Mouse (Mus musculus) heart, embryonic 12.5 days (tissue): ENCODE results near the gene Rnf31. TPM values are rescaled to one million over a fixed set of nuclear protein-coding genes. Genes with fewer than 3 reads are reported as not detected.

Experiments
- ATAC-seq: fragments of 200-750 bp; cut with Nextera tagmentation; 2 replicates; pipeline ENCODE4 v1.8.0; 2017; ENCODE audit warnings: moderate TSS enrichment, moderate library complexity; ENCODE audit not compliant: insufficient number of reproducible peaks, low FRiP score
- H3K27ac ChIP-seq: fragments of 300-500 bp; sonication (generic); 2 replicates; pipeline ENCODE4 v1.5.1; 2016; ENCODE audit warnings: mild to moderate bottlenecking, moderate library complexity; ENCODE audit not compliant: poor library complexity, severe bottlenecking
- H3K27me3 ChIP-seq: fragments of 300-500 bp; sonication (generic); replicated peaks from 2 replicates; pipeline ENCODE4 v1.6.1; 2016; ENCODE audit warnings: mild to moderate bottlenecking, moderate library complexity
- H3K36me3 ChIP-seq: fragments of 300-500 bp; sonication (generic); 2 replicates; pipeline ENCODE4 v1.6.1; 2016; ENCODE audit warnings: mild to moderate bottlenecking, moderate library complexity
- H3K4me1 ChIP-seq: fragments of 300-500 bp; sonication (generic); replicated peaks from 2 replicates; pipeline ENCODE4 v1.6.1; 2016; ENCODE audit warnings: mild to moderate bottlenecking
- H3K4me2 ChIP-seq: fragments of 300-500 bp; sonication (generic); 2 replicates; pipeline ENCODE4 v1.6.1; 2016; ENCODE audit warnings: mild to moderate bottlenecking, moderate library complexity
- H3K4me3 ChIP-seq: fragments of 300-500 bp; sonication (generic); 2 replicates; pipeline ENCODE4 v1.5.1; 2016; ENCODE audit warnings: mild to moderate bottlenecking
- H3K9ac ChIP-seq: fragments of 300-500 bp; sonication (generic); 2 replicates; pipeline ENCODE4 v1.6.1; 2016; ENCODE audit warnings: mild to moderate bottlenecking, moderate library complexity
- H3K9me3 ChIP-seq: fragments of 300-500 bp; sonication (generic); replicated peaks from 2 replicates; pipeline ENCODE4 v1.6.1; 2016; ENCODE audit warnings: mild to moderate bottlenecking, moderate library complexity
- WGBS: fragments of 180-500 bp; shearing (Covaris S2); methylation state at CpG from one replicate; pipeline ENCODE4 v1.1.7; 2016; 5-methylcytosine and 5-hydroxymethylcytosine counted together
- polyA plus RNA-seq: library from polyadenylated mRNA; unstranded; fragments of >200 nt; fragmentation: Nextera tagmentation; extraction: Ambion mirVana; gene quantifications from 2 replicates; pipeline ENCODE4 v1.2.1, GENCODE M21; 2016

Rnf31 gene
- polyA plus RNA-seq, result 16.4 and 16.8 TPM in 2 replicates

DNA sequence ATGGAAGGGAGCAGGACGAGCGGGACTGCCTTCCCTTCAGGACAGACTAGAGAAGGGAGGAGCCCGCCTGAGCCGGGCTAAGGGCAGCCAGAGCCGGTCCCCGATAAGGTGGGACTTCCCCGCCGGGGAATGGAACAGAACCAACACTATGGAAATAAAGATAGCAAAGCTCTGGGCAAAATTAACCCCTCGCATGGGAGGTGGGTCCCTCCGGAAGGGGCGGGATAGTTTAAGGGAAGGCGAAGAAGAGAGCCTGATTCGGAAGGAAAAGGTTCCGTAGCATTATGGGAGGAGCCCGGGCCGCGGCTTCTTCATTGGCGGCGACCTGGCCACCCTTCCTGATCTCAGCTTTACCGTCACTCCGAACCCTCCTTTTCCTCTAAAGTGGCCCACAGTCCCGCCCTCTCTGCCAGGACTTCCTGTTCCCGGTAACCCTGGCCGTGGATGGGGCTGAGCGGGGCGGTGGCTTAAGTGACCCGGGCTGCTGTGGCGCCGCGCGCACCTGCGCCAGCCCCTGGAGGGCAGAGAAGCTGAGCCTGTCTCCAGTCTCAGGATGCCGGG, at the start of gene Rnf31:
Gene Rnf31, plus strand, starts transcription at position 378 of the 561 bp plus-strand sequence.
- Histone ChIP-seq H3K27ac (peak within 1 kb of the TSS; percentile 98), H3K4me3 (peak within 1 kb of the TSS; percentile 98), H3K9ac (peak within 1 kb of the TSS; percentile 95), H3K27me3 (no peaks in the 10 kb centered on the region), H3K9me3 (no peaks in the 10 kb centered on the region), H3K4me2 (peak within 1 kb of the TSS; percentile 95), H3K4me1 (peaks cover 25% of the 10 kb centered on the region), H3K36me3 (peaks cover 41% of the 10 kb centered on the region)
- peak; percentile 90 for ATAC-seq
- WGBS, result under 1% methylated on average over 33 of the region's 33 CpGs

DNA sequence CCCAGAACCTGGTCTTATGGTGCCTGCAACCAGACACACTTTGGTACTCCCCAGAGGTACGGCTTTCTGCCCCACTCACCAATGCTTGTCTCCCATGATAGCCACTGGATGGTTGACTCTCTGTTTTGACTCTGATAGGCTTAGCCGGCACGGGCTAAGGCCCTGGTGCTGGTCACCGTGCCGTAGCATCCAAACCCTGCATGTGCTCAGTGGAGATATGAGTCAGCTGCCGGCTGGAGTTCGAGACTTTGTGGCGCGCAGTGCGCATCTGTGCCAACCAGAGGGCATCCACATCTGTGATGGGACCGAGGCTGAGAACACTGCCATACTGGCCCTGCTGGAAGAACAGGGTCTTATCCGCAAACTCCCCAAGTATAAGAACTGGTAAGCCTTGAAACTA, 49.2 kb upstream of the Rnf31 start:
- H3K27ac ChIP-seq, result no peak overlapping the region
- no peak overlapping the region for H3K9ac ChIP-seq
- H3K36me3 ChIP-seq, result peaks cover 48% of the 10 kb centered on the region
- no peak overlapping the region for H3K4me2 ChIP-seq
- no peak for ATAC-seq
- WGBS, result 93% methylated on average over 12 of the region's 12 CpGs
- H3K4me3 ChIP-seq, result no peak overlapping the region
- H3K4me1 ChIP-seq, result peaks cover 17% of the 10 kb centered on the region
- no peaks in the 10 kb centered on the region for H3K9me3 ChIP-seq
- H3K27me3 ChIP-seq, result no peaks in the 10 kb centered on the region

DNA sequence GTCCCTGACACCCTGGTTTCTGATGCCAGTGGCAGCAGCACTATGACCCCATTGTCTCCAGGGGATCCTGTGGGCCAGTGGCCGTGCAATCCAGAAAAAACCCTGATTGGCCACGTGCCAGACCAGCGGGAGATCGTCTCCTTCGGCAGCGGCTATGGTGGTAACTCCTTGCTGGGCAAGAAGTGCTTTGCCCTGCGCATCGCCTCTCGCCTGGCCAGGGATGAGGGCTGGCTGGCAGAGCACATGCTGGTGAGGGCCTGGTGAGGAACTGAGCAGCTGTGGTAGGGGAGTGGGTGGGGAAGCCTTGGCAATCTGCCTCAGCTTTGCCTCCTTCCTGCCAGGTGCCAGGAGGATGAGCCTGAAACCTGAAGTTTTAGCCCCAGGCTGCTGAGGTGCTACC, 47.2 kb upstream of the Rnf31 start:
- WGBS, result 83% methylated on average over 9 of the region's 9 CpGs

DNA sequence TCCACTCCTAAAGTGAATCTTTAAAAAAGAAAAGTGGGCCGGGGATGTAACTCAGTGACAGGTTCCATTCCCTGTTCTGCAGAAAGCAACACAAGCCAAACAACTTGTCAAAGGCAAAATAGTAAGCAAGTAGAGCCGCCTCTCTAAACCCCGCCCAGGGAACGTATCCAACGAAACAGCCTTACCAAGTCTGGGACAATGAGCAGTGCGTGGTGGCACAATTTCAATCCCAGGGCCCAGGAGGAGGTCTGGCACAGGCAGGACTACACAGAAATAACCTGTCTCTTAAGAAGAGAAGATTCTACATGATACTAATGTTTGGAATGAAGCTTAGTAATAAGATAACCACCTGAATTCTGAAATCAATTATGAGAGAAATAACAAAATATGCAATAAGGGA, 41.3 kb upstream of the Rnf31 start:
- WGBS, result 84% methylated on average over 6 of the region's 6 CpGs
- Histone ChIP-seq H3K9me3 (no peaks in the 10 kb centered on the region), H3K4me1 (no peaks in the 10 kb centered on the region), H3K36me3 (peaks cover 49% of the 10 kb centered on the region), H3K4me2 (no peak overlapping the region), H3K9ac (no peak overlapping the region), H3K27me3 (no peaks in the 10 kb centered on the region), H3K27ac (no peak overlapping the region), H3K4me3 (no peak overlapping the region)
- ATAC-seq, result no peak

More for the DNA sequence above, 47.2 kb upstream of the Rnf31 start:
- peaks cover 68% of the 10 kb centered on the region for H3K36me3 ChIP-seq
- no peaks in the 10 kb centered on the region for H3K27me3 ChIP-seq
- H3K4me3 ChIP-seq, result no peak overlapping the region
- H3K4me2 ChIP-seq, result no peak overlapping the region
- ATAC-seq, result no peak
- no peak overlapping the region for H3K9ac ChIP-seq
- no peak overlapping the region for H3K27ac ChIP-seq
- H3K4me1 ChIP-seq, result peaks cover 17% of the 10 kb centered on the region
- H3K9me3 ChIP-seq, result no peaks in the 10 kb centered on the region

DNA sequence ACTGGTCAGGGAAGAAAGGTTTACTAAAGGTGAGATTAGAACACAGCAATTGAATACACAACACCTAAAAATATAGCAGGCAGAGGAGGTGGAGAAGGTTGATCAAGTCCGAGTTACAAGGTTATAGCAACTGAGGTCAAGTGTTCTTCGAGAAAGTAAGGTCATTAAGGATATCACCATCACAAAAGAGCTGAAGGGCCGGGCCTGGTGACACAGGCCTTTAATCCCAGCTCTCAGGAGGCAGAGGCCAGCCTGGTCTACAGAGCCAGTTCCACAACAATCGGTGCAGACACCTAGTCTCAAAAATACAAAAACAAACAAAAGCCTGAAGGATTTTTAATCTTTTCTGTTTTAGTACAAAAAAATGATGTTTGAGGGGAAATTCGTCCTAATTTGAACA, 40.2 kb upstream of the Rnf31 start:
- WGBS, result 66% methylated on average over 5 of the region's 5 CpGs
- no peak overlapping the region for H3K4me2 ChIP-seq
- H3K4me3 ChIP-seq, result no peak overlapping the region
- H3K4me1 ChIP-seq, result no peaks in the 10 kb centered on the region
- no peaks in the 10 kb centered on the region for H3K9me3 ChIP-seq
- no peaks in the 10 kb centered on the region for H3K27me3 ChIP-seq
- H3K9ac ChIP-seq, result no peak overlapping the region
- H3K36me3 ChIP-seq, result peaks cover 38% of the 10 kb centered on the region
- H3K27ac ChIP-seq, result no peak overlapping the region
- no peak for ATAC-seq

DNA sequence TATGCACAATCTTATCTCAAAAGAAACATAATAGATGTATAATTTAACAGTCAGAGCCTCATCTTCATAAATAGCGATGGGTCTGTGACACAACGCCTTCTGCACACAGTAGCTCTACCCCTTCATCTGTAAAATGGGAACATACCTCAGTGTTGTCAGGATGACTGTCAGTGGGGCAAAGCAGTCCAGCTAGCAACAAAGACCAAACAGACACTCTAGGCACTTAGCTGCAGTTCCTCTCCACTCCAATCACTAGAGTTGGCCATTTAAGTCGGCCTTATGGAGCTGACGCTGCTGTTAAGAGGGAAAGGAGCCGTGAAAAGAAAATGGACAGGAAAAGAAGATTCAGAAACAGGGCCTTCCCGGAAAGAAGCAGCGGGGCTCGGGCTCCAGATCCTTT, 39.7 kb upstream of the Rnf31 start:
- WGBS, result 89% methylated on average over 8 of the region's 8 CpGs
- Histone ChIP-seq H3K4me2 (no peak overlapping the region), H3K9ac (no peak overlapping the region), H3K9me3 (no peaks in the 10 kb centered on the region), H3K4me1 (peaks cover 2% of the 10 kb centered on the region; the same call in 1 of the 2 replicates), H3K27ac (no peak overlapping the region), H3K27me3 (no peaks in the 10 kb centered on the region), H3K36me3 (peaks cover 35% of the 10 kb centered on the region), H3K4me3 (no peak overlapping the region)
- no peak for ATAC-seq

DNA sequence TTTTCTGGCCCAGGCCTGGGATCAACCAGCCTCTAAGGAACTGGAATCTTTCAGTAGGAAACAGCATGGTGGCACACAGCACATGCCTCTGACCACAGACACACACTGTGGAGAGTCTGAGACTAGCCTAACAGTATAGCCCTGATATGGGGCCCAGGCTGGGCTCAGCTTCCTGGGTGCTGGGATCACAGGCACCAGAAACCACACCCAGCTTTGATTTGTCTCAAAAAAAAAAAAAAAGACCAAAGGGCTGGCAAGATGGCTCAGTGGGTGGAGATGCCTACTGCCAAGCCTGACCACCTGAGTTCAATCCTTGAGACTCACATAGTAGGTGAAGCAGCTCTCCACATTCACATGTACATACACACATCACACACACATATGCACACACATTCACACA, 36.9 kb upstream of the Rnf31 start:
- H3K9me3 ChIP-seq, result no peaks in the 10 kb centered on the region
- H3K9ac ChIP-seq, result no peak overlapping the region
- no peak overlapping the region for H3K27ac ChIP-seq
- H3K4me3 ChIP-seq, result no peak overlapping the region
- no peaks in the 10 kb centered on the region for H3K27me3 ChIP-seq
- H3K4me1 ChIP-seq, result peaks cover 6% of the 10 kb centered on the region; the same call in 1 of the 2 replicates
- peaks cover 7% of the 10 kb centered on the region for H3K36me3 ChIP-seq
- no peak overlapping the region for H3K4me2 ChIP-seq
- ATAC-seq, result no peak

DNA sequence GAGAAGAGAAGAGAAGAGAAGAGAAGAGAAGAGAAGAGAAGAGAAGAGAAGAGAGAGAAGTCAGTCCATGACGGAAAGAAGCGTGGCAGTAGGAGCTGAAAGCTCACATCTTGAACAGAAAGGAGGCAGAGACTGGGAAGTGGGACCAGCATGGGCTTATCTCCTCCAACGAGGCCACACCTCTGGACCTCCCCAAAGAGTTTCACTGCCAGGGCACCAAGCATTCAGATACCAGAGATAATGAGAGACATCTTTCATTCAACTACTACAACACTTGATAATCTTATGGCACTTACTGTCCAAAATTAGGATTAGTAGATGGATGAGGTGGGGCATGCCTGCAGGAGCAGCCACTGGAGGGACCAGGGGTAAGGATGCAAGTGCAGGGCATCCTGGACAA, 35.7 kb upstream of the Rnf31 start:
- H3K4me3 ChIP-seq, result no peak overlapping the region
- no peaks in the 10 kb centered on the region for H3K9me3 ChIP-seq
- WGBS, result 58% methylated on average over 3 of the region's 3 CpGs
- no peaks in the 10 kb centered on the region for H3K27me3 ChIP-seq
- ATAC-seq, result no peak
- no peak overlapping the region for H3K9ac ChIP-seq
- H3K36me3 ChIP-seq, result no peaks in the 10 kb centered on the region
- no peak overlapping the region for H3K27ac ChIP-seq
- H3K4me1 ChIP-seq, result peaks cover 6% of the 10 kb centered on the region; the same call in 1 of the 2 replicates
- H3K4me2 ChIP-seq, result no peak overlapping the region

DNA sequence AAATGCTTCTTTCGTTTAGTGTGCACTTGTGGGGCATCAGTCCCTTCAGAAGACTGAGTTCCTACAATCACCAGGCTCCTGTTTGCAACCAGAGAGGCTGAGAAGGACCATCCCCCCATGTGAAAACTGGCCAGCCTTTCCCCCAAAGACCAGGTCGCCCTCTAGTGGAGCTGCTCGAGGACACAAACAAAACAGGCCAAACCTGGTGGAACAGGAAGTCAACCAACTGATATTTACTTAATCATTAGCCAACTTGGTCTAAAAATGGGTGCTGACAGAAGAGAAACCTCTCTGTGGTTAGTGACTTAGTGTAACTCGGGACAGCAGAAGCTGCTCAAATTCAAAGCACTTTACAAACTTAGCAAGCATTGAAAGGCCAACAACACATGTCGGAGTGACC, 34.5 kb upstream of the Rnf31 start:
- Histone ChIP-seq H3K4me3 (no peak overlapping the region), H3K4me1 (peaks cover 17% of the 10 kb centered on the region), H3K27ac (no peak overlapping the region), H3K27me3 (no peaks in the 10 kb centered on the region), H3K36me3 (no peaks in the 10 kb centered on the region), H3K4me2 (no peak overlapping the region), H3K9me3 (no peaks in the 10 kb centered on the region), H3K9ac (no peak overlapping the region)
- WGBS, result 25% methylated on average over 5 of the region's 5 CpGs
- no peak for ATAC-seq

DNA sequence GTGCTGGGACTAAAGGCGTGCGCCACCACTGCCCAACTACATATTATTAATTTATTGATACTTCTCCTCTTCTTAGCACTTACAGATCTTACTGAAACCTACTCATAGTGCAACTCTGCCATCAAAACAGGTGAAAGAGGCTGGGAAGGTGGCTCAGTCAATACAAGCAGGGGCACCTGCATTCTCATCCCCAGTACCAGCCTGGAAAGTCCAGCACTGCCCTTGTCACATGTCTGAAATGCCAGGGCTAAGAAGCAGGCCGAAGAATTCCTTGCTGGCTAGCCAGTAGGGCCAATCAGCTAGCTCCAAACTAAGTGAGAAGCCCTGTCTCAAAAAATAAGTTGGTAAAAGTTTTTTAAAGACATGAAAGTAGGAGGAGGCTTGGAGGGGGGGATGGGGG, 33.9 kb upstream of the Rnf31 start:
- Histone ChIP-seq H3K4me3 (no peak overlapping the region), H3K27ac (no peak overlapping the region), H3K9ac (no peak overlapping the region), H3K4me2 (no peak overlapping the region), H3K27me3 (no peaks in the 10 kb centered on the region), H3K4me1 (peaks cover 20% of the 10 kb centered on the region), H3K9me3 (no peaks in the 10 kb centered on the region), H3K36me3 (peaks cover under 1% of the 10 kb centered on the region; the same call in 1 of the 2 replicates)
- 84% methylated on average over 3 of the region's 3 CpGs for WGBS
- no peak for ATAC-seq

DNA sequence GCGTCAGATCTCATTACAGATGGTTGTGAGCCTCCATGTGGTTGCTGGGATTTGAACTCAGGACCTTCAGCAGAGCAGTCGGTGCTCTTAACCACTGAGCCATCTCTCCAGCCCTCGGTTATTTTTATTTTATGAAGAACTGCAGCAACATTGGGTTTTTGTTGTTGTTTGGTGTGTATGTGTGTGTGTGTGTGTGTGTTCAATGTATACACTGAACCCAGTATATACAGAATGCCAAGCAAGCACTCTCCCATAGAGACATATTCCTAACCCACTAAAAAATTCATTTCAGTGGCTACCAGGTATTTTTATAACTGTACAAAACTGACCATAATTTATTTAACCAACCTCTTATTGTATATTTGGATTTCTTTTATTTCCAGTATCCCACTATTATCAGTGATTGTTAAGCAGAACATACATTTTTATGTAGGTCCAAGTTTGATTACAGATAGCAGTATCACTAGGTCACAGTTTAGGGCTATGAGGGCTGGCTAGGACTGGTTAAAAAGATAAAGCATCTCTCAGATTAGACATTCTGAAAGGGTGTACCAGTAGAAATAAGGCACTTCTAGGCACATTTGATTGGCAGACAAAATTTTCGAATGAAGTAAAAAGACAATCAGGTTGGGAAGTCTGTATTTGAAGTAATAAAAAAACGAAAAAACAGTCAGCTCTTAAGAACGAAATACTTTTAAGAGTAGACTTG, 32.6 kb upstream of the Rnf31 start:
- H3K4me2 ChIP-seq, result no peak overlapping the region
- ATAC-seq, result no peak
- no peaks in the 10 kb centered on the region for H3K9me3 ChIP-seq
- peaks cover 13% of the 10 kb centered on the region for H3K36me3 ChIP-seq
- H3K4me3 ChIP-seq, result no peak overlapping the region
- peaks cover 20% of the 10 kb centered on the region for H3K4me1 ChIP-seq
- H3K27ac ChIP-seq, result no peak overlapping the region
- 50% methylated on average over 6 of the region's 6 CpGs for WGBS
- H3K27me3 ChIP-seq, result no peaks in the 10 kb centered on the region
- no peak overlapping the region for H3K9ac ChIP-seq
